Mouse (Mus musculus): Measurements from ENCODE around the gene Adgrf1.

GRCm38 (mm10) chr17:43325986-43326671 is 56.0 kb downstream of the Adgrf1 start:
- no peak for TF ChIP-seq CTCF (IDR thresholded peaks at IDR 0.05; ENCODE audit: low read depth)
- no peak for TF ChIP-seq EP300 (IDR thresholded peaks at IDR 0.05; ENCODE audit: low read depth)
